Mouse (Mus musculus) embryonic fibroblast, embryonic 13.5 days (primary cell): Measurements from ENCODE around the gene Fhad1. TPM values are rescaled to one million over a fixed set of nuclear protein-coding genes. Genes with fewer than 3 reads are reported as not detected.
"Not testable (repeated sequence)": the region's sequence is repeated elsewhere in the genome, so short reads cannot be mapped to it uniquely, and the experiment has no call there.

ENCODE experiments used
- H3K27ac ChIP-seq: 2 replicates; pipeline ENCODE4 v1.5.1; 2012; ENCODE audit warnings: low read length, control low read depth, inconsistent platforms; ENCODE audit not compliant: insufficient read depth
- H3K4me1 ChIP-seq: 2 replicates; pipeline ENCODE4 v1.6.1; 2011; ENCODE audit warnings: low read length; ENCODE audit not compliant: control insufficient read depth, insufficient read depth
- H3K4me3 ChIP-seq: 2 replicates; pipeline ENCODE4 v1.5.1; 2011; ENCODE audit warnings: mild to moderate bottlenecking, control low read depth, low read length; ENCODE audit not compliant: insufficient read depth
- CTCF ChIP-seq: IDR thresholded peaks from 2 replicates; pipeline ENCODE4 v1.5.1; 2011; ENCODE audit warnings: mild to moderate bottlenecking, control low read depth, low read length, moderate library complexity, borderline replicate concordance; ENCODE audit not compliant: insufficient read depth
- POLR2A ChIP-seq: IDR thresholded peaks from 2 replicates; pipeline ENCODE4 v1.6.1; 2011; ENCODE audit warnings: low read depth, mild to moderate bottlenecking, control low read depth, low read length, moderate library complexity
- polyA plus RNA-seq: library from polyadenylated mRNA; stranded (reverse); fragments of >200 nt; gene quantifications from 2 replicates; pipeline ENCODE4 v1.2.4, GENCODE M21; 2011; ENCODE audit warnings: low read depth; ENCODE audit not compliant: missing spikeins, insufficient read length

Fhad1 gene
- polyA plus RNA-seq, 1 experiment = not detected

- TF ChIP-seq POLR2A = no peak
- no peak for TF ChIP-seq CTCF
- H3K27ac ChIP-seq = no peak overlapping the region
- H3K4me3 ChIP-seq = no peak overlapping the region
- H3K4me1 ChIP-seq = no peaks in the 10 kb centered on the region
Observed at GRCm38 (mm10) chr4:142053661-142054448, 39.0 kb upstream of the Fhad1 start.

DNA sequence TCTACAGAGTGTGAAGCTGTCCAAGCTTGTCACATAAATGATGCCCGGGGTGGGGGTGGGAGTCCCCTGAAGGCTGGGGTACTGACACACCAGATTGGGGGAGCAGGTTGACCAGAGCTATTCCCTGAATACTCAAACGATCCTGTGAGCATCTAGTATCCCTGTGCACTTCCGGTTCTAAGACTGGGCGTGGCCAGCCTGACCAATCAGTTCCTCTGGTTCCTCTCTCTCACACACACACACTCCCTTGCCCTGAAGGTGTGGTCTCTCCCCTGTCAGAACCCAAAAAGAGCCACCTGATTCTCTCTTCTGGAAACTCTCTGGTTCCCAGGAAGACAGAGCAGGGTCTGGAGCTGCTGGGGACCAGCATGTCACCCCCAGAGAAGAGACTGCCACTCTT, 38.4 kb upstream of the Fhad1 start:
- Histone ChIP-seq H3K27ac (no peak overlapping the region), H3K4me3 (no peak overlapping the region), H3K4me1 (no peaks in the 10 kb centered on the region)
- no peak for TF ChIP-seq CTCF
- TF ChIP-seq POLR2A = no peak

GRCm38 (mm10) chr4:142052391-142053132, 37.7 kb upstream of the Fhad1 start:
- Histone ChIP-seq H3K4me3 (no peak overlapping the region), H3K27ac (no peak overlapping the region)
- TF ChIP-seq POLR2A (no peak), CTCF (no peak)

DNA sequence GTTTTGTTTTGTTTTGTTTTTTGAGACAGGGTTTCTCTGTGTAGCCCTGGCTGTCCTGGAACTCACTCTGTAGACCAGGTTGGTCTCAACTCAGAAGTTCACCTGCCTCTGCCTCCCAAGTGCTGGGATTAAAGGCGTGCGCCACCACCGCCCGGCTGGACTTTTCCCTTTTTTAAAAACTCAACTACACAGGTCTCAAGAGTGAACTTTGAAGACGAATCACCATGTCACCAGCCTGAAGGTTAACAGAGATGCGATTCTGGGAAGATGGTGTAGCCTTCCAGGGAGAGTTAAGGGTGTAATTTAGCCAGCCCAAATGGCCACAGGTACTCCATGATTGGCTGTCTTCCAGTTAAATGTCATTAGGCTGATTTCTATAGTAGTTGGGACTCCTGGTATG, 37.0 kb upstream of the Fhad1 start:
- H3K27ac ChIP-seq, H3K4me3 ChIP-seq, H3K4me1 ChIP-seq: not testable (repeated sequence)

More at GRCm38 (mm10) chr4:142052391-142053132, 37.7 kb upstream of the Fhad1 start:
- H3K4me1 ChIP-seq = no peaks in the 10 kb centered on the region

- TF ChIP-seq POLR2A (no peak), CTCF (no peak)
- no peak overlapping the region for H3K4me3 ChIP-seq
- H3K27ac ChIP-seq = no peak overlapping the region
- no peaks in the 10 kb centered on the region for H3K4me1 ChIP-seq
Observed at GRCm38 (mm10) chr4:142049963-142050362, 35.1 kb upstream of the Fhad1 start.

DNA sequence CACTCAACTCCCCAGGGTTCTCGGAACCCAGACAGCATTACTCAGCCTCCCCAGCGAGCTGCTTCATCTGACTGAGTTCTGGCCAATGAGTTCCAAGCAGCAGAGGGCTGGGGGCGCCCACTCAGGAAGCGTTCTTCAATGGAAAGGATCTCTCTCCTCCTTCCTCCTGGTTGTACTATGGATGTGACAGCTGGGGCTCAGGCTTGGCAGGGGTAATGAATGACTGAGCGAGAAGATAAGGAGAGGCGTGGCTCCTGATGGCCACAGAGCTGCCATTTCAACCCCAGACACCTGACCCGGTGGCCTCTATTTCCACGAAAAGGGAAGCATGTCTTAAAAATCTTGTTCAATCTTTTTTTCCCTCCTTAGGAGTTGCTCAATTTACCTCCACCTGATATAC, 33.5 kb upstream of the Fhad1 start:
- Histone ChIP-seq H3K27ac (no peak overlapping the region), H3K4me1 (no peaks in the 10 kb centered on the region), H3K4me3 (no peak overlapping the region)
- TF ChIP-seq CTCF (no peak), POLR2A (no peak)

DNA sequence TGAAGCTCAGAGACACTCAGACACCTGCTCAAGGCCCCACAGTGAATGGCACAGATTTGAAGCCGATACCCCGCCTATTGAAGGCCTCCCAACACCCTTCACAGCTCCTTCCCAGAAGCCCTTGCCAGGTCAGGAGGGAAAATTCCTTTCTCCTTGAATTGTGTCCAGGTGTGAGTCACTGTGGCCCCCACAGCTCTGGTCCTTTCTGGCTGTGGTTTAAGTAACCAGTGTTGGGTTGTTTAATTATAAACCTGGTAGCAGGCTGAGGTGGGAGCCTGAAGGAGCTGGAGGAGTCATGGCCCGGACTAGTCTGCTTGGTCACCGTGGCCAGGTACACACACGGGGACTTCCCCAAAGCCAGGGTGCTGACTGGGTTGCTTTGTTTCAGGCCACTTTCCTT, 32.1 kb upstream of the Fhad1 start:
- TF ChIP-seq CTCF (no peak), POLR2A (no peak)
- 0 out of 2 replicates have a peak, but pooled peaks cover under 1% of the 10 kb centered on the region for H3K4me1 ChIP-seq

GRCm38 (mm10) chr4:142046496-142046895, 31.6 kb upstream of the Fhad1 start:
- Histone ChIP-seq H3K27ac (no peak overlapping the region), H3K4me3 (no peak overlapping the region), H3K4me1 (0 out of 2 replicates have a peak, but pooled peaks cover 3% of the 10 kb centered on the region)
- no peak for TF ChIP-seq CTCF
- TF ChIP-seq POLR2A = no peak

More for the DNA sequence above, 32.1 kb upstream of the Fhad1 start:
- Histone ChIP-seq H3K27ac (no peak overlapping the region), H3K4me3 (no peak overlapping the region)

- Histone ChIP-seq H3K27ac (no peak overlapping the region), H3K4me1 (0 out of 2 replicates have a peak, but pooled peaks cover 3% of the 10 kb centered on the region), H3K4me3 (no peak overlapping the region)
- TF ChIP-seq CTCF = no peak
- no peak for TF ChIP-seq POLR2A
Observed at GRCm38 (mm10) chr4:142045595-142046163, 30.8 kb upstream of the Fhad1 start.

GRCm38 (mm10) chr4:142044452-142044851, 29.6 kb upstream of the Fhad1 start:
- Histone ChIP-seq H3K4me3 (no peak overlapping the region), H3K4me1 (0 out of 2 replicates have a peak, but pooled peaks cover 3% of the 10 kb centered on the region), H3K27ac (no peak overlapping the region)
- TF ChIP-seq CTCF (no peak), POLR2A (no peak)
